Comparison of ENCODE assay signal across 20 mouse cellular contexts in the genomic region with DNA sequence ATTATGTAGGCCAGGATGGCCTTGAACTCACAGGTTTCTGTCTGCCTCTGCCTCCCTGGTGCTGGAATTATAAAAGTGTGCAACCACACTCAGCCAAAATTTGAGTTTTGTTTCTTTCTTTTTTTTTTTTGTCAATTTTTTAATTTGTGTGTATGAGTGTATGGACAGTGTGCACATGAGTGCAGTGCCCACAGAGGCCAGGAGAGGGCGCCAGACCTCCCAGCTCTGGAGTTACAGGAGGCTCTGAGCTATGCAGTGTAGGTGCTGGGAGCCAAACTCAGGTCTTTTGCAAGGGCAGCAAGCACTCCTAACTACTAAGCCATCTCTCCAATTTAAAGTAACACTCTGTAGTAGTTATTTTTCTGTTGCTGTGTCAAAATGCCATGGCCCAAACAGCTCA. TPM values are rescaled to one million over a fixed set of nuclear protein-coding genes. Genes with fewer than 3 reads are reported as not detected.
A peak's percentile ranks its signal among the peaks of the same experiment; 100 is the strongest.
DNase-seq lines count a peak whose midpoint lies in the region; ATAC-seq and TF ChIP-seq lines count a peak whose summit lies in the region.
"Had no signal": no experiment of that assay in that cellular context is flagged by ENCODE, and none has a peak within 500 bp of the region (broad histone marks: within the 10 kb centered on the region; RNA-seq: fewer than 3 reads in every experiment).

No protein-coding gene starts in this region.

- no peaks in the 10 kb centered on the region for H3K36me3 ChIP-seq in kidney, postnatal 0 days (ENCODE audit: insufficient read depth, low read length)
- H3K36me3 ChIP-seq in thymus, adult 2 months (ENCODE audit: control insufficient read depth, insufficient read depth, low read length) = no peaks in the 10 kb centered on the region
- H3K36me3 ChIP-seq in midbrain, embryonic 14.5 days (ENCODE audit: control insufficient read depth, insufficient read depth, low read length) = no peaks in the 10 kb centered on the region
- H3K36me3 ChIP-seq: heart, embryonic 10.5 days; limb, embryonic 10.5 days had no signal

- no peak for DNase-seq in kidney, postnatal 0 days (ENCODE audit: low spot score)
- no peak for DNase-seq in kidney, postnatal 36 days
- DNase-seq in thymus, adult 2 months = no peak
- no peak for DNase-seq in thymus, postnatal 36 days
- DNase-seq in testis, postnatal 14 days (ENCODE audit: low spot score) = peak; percentile 26
- DNase-seq in spleen, adult 12 weeks (ENCODE audit: low spot score) = no peak
- no peak for DNase-seq in midbrain, embryonic 14.5 days
- DNase-seq: adrenal gland, adult 8-10 months; gastrocnemius, postnatal 25 days; heart, postnatal 4 days; kidney, postnatal 25 days; lung, adult 2 months; right cerebral cortex, postnatal 4 days; thymus, postnatal 25 days had no signal

- no peak overlapping the region for H3K4me3 ChIP-seq in kidney, postnatal 0 days (replicated peaks; ENCODE audit: low read depth, low read length)
- H3K4me3 ChIP-seq in thymus, adult 2 months (ENCODE audit: control insufficient read depth, insufficient read depth, low read length) = no peak overlapping the region
- H3K4me3 ChIP-seq in bone marrow, adult 2 months (replicated peaks; ENCODE audit: control insufficient read depth, low read depth, low read length) = no peak overlapping the region
- H3K4me3 ChIP-seq in midbrain, embryonic 14.5 days (replicated peaks; ENCODE audit: low read depth, low read length) = no peak overlapping the region
- H3K4me3 ChIP-seq: heart, embryonic 10.5 days; limb, embryonic 10.5 days had no signal

- WGBS in kidney, postnatal 0 days = 12% methylated on average over 1 of the region's 1 CpGs
- WGBS in thymus, adult 2 months = 27% methylated on average over 1 of the region's 1 CpGs
- 10% methylated on average over 1 of the region's 1 CpGs for WGBS in bone marrow, adult 2 months
- 37% methylated on average over 1 of the region's 1 CpGs for WGBS in midbrain, embryonic 14.5 days

- no peak for TF ChIP-seq POLR2A in thymus, adult 2 months (IDR thresholded peaks at IDR 0.05; ENCODE audit: control insufficient read depth, extremely low read depth, insufficient read depth, low read length, poor library complexity)
- TF ChIP-seq POLR2A in bone marrow, adult 2 months (IDR thresholded peaks at IDR 0.05; ENCODE audit: borderline replicate concordance, control insufficient read depth, low read depth, low read length) = no peak

- no peak overlapping the region for H3K27ac ChIP-seq in kidney, postnatal 0 days
- no peak overlapping the region for H3K27ac ChIP-seq in thymus, adult 2 months (ENCODE audit: control insufficient read depth, insufficient read depth, low read length)
- H3K27ac ChIP-seq in bone marrow, adult 2 months (ENCODE audit: control insufficient read depth, insufficient read depth, low read depth, low read length, poor library complexity) = no peak overlapping the region
- H3K27ac ChIP-seq in midbrain, embryonic 14.5 days (replicated peaks; ENCODE audit: low read depth, low read length) = no peak overlapping the region
- H3K27ac ChIP-seq: heart, embryonic 10.5 days; limb, embryonic 10.5 days had no signal

- TF ChIP-seq CTCF in kidney, postnatal 0 days (IDR thresholded peaks at IDR 0.05; ENCODE audit: low read depth) = peak; percentile 36; the same call in 1 of the 2 replicates
- peak; percentile 24; the same call in 1 of the 2 replicates for TF ChIP-seq CTCF in thymus, adult 2 months (IDR thresholded peaks at IDR 0.05; ENCODE audit: borderline replicate concordance, control insufficient read depth, extremely low read depth, insufficient read depth, low read length, poor library complexity)
- peak; percentile 38 for TF ChIP-seq CTCF in bone marrow, adult 2 months (IDR thresholded peaks at IDR 0.05; ENCODE audit: control insufficient read depth, insufficient read depth, low read length)

- no peaks in the 10 kb centered on the region for H3K27me3 ChIP-seq in kidney, postnatal 0 days (ENCODE audit: insufficient read depth, low read length)
- H3K27me3 ChIP-seq in thymus, adult 2 months (ENCODE audit: control insufficient read depth, insufficient read depth, low read length) = no peaks in the 10 kb centered on the region
- no peaks in the 10 kb centered on the region for H3K27me3 ChIP-seq in midbrain, embryonic 14.5 days (ENCODE audit: control insufficient read depth, insufficient read depth, low read length)

- ATAC-seq in kidney, postnatal 0 days (replicated peaks; ENCODE audit: low FRiP score, low read depth) = no peak
- ATAC-seq in midbrain, embryonic 14.5 days (ENCODE audit: low FRiP score, low TSS enrichment) = no peak
- ATAC-seq: forebrain, embryonic 16.5 days; inflammation-experienced regulatory T-cells, adult 6 months; midbrain, embryonic 16.5 days had no signal

- no peaks in the 10 kb centered on the region for H3K9me3 ChIP-seq in kidney, postnatal 0 days (replicated peaks; ENCODE audit: low read length)
- H3K9me3 ChIP-seq in midbrain, embryonic 14.5 days (ENCODE audit: control insufficient read depth, low read length) = no peaks in the 10 kb centered on the region
- H3K9me3 ChIP-seq: heart, embryonic 10.5 days; limb, embryonic 10.5 days had no signal

- H3K4me1 ChIP-seq in kidney, postnatal 0 days (replicated peaks; ENCODE audit: insufficient read depth, low read length) = no peaks in the 10 kb centered on the region
- no peaks in the 10 kb centered on the region for H3K4me1 ChIP-seq in thymus, adult 2 months (replicated peaks; ENCODE audit: control insufficient read depth, insufficient read depth, low read length)
- H3K4me1 ChIP-seq in bone marrow, adult 2 months (ENCODE audit: control insufficient read depth, insufficient read depth, low read length) = no peaks in the 10 kb centered on the region
- H3K4me1 ChIP-seq in midbrain, embryonic 14.5 days (ENCODE audit: control insufficient read depth, insufficient read depth, low read length) = no peaks in the 10 kb centered on the region
- H3K4me1 ChIP-seq: heart, embryonic 10.5 days had no signal

- no peak overlapping the region for H3K4me2 ChIP-seq in kidney, postnatal 0 days (ENCODE audit: low read length)
- no peak overlapping the region for H3K4me2 ChIP-seq in midbrain, embryonic 14.5 days (ENCODE audit: low read length)

- no peak overlapping the region for H3K9ac ChIP-seq in kidney, postnatal 0 days (ENCODE audit: low read depth, low read length)
- no peak overlapping the region for H3K9ac ChIP-seq in midbrain, embryonic 14.5 days (replicated peaks; ENCODE audit: low read length)

RNA-seq across cellular contexts. Expression of gene Atp2b2, which starts 52.4 kb away (rescaled TPM):
- 0.12 and 0.13 TPM in 2 replicates for polyA plus RNA-seq in kidney, postnatal 0 days (2015; fragmentation: Nextera tagmentation; extraction: Ambion mirVana)
- polyA plus RNA-seq in thymus, adult 2 months (2012; rRNA removed) = 0.23 and 0.26 TPM in 2 replicates
- 0.23 and 0.92 TPM in 2 replicates for polyA plus RNA-seq in bone marrow, adult 2 months (2011; ENCODE audit: insufficient read depth, insufficient read length, low replicate concordance, missing spikeins)
- polyA plus RNA-seq in midbrain, embryonic 14.5 days (2014; fragmentation: Nextera tagmentation; extraction: Ambion mirVana) = 23.5 and 24.1 TPM in 2 replicates

Comparison
In these comparisons a context has a peak if more than half of its experiments do, and no peak if none do; other contexts are left out.
1. RNA of gene Atp2b2, which starts 52.4 kb away (polyA plus RNA-seq): 23.5 to 24.1 TPM in midbrain, embryonic 14.5 days; 0.23 to 0.92 TPM in bone marrow, adult 2 months, 0.23 to 0.26 TPM in thymus, adult 2 months and 0.12 to 0.13 TPM in kidney, postnatal 0 days; every median in the first group is over 10 times any median in the second.
2. Peak in every context shown above with its lines, with median percentiles within 50 percentile points of each other: CTCF ChIP-seq.